Mouse (Mus musculus) bone marrow macrophage, adult 2 months (primary cell): ENCODE results near the gene Lmbrd2.

Source experiments
- CTCF ChIP-seq: IDR thresholded peaks from 2 replicates; pipeline ENCODE4 v1.5.1; 2012; ENCODE audit warnings: low read depth, mild to moderate bottlenecking, low read length, moderate library complexity
- POLR2A ChIP-seq: IDR thresholded peaks from 2 replicates; pipeline ENCODE4 v1.6.1; 2012; ENCODE audit warnings: mild to moderate bottlenecking, low read depth, low read length, borderline replicate concordance

DNA sequence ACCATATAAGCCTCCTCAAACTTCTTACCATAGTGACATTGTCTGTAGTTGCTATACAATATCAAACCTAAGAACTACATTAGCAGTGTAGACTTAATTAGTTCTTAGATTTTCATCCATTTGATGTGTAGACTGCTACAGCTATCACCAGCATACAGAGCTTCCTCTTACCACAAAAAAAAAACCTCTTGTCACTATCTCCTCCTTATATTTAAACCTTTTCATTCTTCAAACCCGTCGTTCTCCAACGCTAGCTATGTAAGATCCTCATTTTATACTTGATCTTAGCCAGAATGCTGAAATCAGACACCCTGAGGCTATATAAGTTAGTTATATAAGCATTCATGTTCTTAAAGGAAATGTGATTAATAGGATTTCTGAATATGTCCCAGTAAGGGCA is 36.7 kb downstream of the Lmbrd2 start:
- TF ChIP-seq POLR2A, result no peak
- no peak for TF ChIP-seq CTCF
